Mouse (Mus musculus): Measurements from ENCODE around the gene Igtp. TPM values are rescaled to one million over a fixed set of nuclear protein-coding genes. Genes with fewer than 3 reads are reported as not detected.

Igtp gene
- 25.1 and 34.8 TPM in 2 replicates for polyA plus RNA-seq (2012; rRNA removed; ENCODE audit: low replicate concordance)

DNA sequence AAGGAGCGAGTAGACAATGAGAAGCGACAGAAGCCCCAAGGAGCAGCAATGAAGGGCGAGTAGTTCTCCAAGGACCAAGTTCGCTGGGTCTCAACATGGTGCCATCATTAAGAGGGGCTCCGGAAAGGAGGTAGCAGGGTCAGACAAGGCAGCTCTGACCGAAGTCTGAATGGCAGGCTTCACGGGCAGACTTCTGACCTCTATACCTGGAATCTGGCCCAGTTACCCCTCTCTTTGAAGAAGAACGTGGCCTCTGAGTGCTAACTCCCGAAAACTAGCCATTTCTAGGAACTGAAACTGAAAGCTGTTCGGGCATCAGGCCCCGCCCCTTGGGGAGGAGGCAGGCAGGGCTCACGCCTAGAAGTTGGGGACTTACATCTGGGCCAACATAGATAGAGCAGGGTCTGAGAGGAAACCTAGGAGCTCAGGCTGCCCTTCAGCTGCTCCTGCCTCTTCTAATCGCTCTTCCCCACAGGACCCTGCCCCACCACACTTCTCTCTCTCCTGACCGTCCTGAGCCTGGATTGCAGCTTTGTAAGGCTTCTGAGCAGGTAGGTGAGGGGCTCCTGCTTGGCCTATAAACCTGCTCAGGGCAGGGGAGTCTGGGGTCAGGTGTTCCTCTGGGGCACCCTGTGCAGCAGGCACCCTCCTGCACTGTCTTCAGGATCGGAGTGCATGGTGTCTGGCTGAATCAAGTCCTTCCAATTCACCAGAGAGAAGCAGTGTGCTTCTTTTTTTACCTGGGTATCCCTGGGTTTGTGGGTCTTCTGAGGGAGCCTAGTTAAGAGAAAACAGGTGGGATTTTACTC is at the start of gene Igtp, which contains the start of gene Irgm2:
TSS of gene Igtp (plus strand) at position 328 of the 809 bp plus-strand sequence.
TSS of gene Irgm2 (plus strand) at position 390 of the 809 bp plus-strand sequence.

DNA sequence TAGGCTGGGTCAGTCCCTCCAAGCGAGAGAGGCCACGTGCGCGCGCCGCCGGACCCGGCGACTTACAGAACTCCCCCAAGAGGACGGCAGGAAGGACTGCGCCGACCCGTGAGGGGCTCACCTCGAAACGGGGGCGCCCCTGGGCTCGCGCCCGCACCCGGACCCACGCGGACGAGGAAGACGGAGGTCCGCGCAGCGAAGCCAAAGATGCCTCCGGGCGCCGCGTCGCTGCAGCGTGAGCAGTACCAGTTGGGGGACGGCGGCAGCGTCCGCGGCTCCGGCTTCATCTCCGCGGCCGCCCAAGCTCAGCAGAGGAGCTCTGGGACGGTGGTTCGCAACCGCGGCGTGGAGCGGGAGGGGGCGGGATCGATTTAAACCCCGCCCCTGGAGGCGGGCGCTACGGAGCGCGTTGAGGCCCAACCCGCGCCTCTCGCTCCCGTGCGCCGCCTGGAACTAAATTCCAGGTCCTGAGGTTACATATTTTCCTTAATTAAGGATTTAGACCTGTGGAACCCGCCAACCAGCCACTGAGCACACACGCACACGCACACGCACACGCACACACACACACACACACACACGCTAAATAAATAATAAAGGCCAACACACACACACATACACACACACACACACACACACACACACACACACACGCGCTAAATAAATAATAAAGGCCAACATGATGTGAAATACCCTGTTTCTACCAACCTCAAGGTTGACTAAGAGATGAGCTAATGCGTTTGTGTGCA is 31.0 kb upstream of the Igtp start, which contains the start of gene Gemin5:
TSS of gene Gemin5 (minus strand) at position 373 of the 749 bp plus-strand sequence.

DNA sequence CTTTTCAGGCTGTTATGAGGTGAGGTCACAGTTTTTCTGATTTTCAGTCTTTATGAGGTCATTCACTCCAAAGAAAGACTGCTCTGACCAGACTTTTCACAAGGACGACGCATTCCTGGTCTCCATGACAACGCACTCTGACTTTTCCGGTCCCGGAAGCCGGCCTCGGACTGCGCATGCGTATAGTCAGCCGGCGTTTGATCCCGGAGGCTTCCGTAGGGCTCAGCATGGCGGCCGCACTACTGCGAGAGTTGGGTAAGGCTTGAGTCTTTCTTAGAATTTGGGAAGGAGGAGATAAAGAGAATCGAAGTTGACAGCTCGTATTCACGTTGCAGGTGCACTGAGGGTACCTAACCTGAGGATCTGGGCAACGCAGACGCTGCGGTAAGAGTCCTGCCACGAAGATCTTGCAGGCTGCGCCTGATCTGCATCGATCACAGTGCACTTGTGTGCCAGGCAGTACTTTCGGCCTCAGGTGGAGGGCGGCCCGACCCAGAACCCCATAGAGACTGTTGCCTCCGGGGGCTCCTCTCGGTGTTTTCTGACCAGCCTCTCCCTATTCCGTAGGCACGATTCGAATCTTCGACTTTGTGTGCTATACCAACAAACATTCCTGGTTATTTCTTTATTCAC is 27.8 kb upstream of the Igtp start, which contains the start of gene Mrpl22:
TSS of gene Mrpl22 (plus strand) at position 203 of the 633 bp plus-strand sequence.

Other genes with a start within 250 kb of the Igtp start
- 41.8 and 59.4 TPM in 2 replicates for gene Larp1, start 190.5 kb upstream of the Igtp start, polyA plus RNA-seq (2012; rRNA removed; ENCODE audit: low replicate concordance)
- gene Gm12248, start 106.4 kb upstream of the Igtp start, polyA plus RNA-seq (2012; rRNA removed; ENCODE audit: low replicate concordance): 1.3 and 2.0 TPM in 2 replicates
- gene Cnot8, start 95.4 kb upstream of the Igtp start, polyA plus RNA-seq (2012; rRNA removed; ENCODE audit: low replicate concordance): 58.5 and 71.5 TPM in 2 replicates
- gene Gemin5, start 31.0 kb upstream of the Igtp start, polyA plus RNA-seq (2012; rRNA removed; ENCODE audit: low replicate concordance): 6.8 and 17.7 TPM in 2 replicates
- gene Mrpl22, start 27.9 kb upstream of the Igtp start, polyA plus RNA-seq (2012; rRNA removed; ENCODE audit: low replicate concordance): 33.5 and 49.3 TPM in 2 replicates
- 21.8 and 25.9 TPM in 2 replicates for gene Irgm2, start 62 bp downstream of the Igtp start, polyA plus RNA-seq (2012; rRNA removed; ENCODE audit: low replicate concordance)
- 0.10 TPM in 1 of 2 replicates, not detected in the other for gene 4930438A08Rik, start 75.2 kb downstream of the Igtp start, polyA plus RNA-seq (2012; rRNA removed; ENCODE audit: low replicate concordance)
- gene Zfp692, start 107.5 kb downstream of the Igtp start, polyA plus RNA-seq (2012; rRNA removed; ENCODE audit: low replicate concordance): 17.5 and 37.2 TPM in 2 replicates
- 30.7 and 40.5 TPM in 2 replicates for gene Zfp672, start 130.8 kb downstream of the Igtp start, polyA plus RNA-seq (2012; rRNA removed; ENCODE audit: low replicate concordance)
- gene Sh3bp5l, start 131.2 kb downstream of the Igtp start, polyA plus RNA-seq (2012; rRNA removed; ENCODE audit: low replicate concordance): 35.8 and 47.7 TPM in 2 replicates
- gene Lypd8, start 179.5 kb downstream of the Igtp start, polyA plus RNA-seq (2012; rRNA removed; ENCODE audit: low replicate concordance): 2.0 and 2.6 TPM in 2 replicates
- not detected in 2 replicates for gene 1810065E05Rik, start 221.6 kb downstream of the Igtp start, polyA plus RNA-seq (2012; rRNA removed; ENCODE audit: low replicate concordance)
- gene Gm12253, start 233.0 kb downstream of the Igtp start, polyA plus RNA-seq (2012; rRNA removed; ENCODE audit: low replicate concordance): not detected in 2 replicates

Data from subcutaneous adipose tissue, adult 2 months (tissue).